Mouse (Mus musculus): ENCODE data around the gene Gm17019. TPM values are rescaled to one million over a fixed set of nuclear protein-coding genes. Genes with fewer than 3 reads are reported as not detected.
"Not testable (repeated sequence)": the region's sequence is repeated elsewhere in the genome, so short reads cannot be mapped to it uniquely, and the experiment has no call there.

Gene Gm17019
- total RNA-seq, 2 experiments from 2014 or later: not detected

DNA sequence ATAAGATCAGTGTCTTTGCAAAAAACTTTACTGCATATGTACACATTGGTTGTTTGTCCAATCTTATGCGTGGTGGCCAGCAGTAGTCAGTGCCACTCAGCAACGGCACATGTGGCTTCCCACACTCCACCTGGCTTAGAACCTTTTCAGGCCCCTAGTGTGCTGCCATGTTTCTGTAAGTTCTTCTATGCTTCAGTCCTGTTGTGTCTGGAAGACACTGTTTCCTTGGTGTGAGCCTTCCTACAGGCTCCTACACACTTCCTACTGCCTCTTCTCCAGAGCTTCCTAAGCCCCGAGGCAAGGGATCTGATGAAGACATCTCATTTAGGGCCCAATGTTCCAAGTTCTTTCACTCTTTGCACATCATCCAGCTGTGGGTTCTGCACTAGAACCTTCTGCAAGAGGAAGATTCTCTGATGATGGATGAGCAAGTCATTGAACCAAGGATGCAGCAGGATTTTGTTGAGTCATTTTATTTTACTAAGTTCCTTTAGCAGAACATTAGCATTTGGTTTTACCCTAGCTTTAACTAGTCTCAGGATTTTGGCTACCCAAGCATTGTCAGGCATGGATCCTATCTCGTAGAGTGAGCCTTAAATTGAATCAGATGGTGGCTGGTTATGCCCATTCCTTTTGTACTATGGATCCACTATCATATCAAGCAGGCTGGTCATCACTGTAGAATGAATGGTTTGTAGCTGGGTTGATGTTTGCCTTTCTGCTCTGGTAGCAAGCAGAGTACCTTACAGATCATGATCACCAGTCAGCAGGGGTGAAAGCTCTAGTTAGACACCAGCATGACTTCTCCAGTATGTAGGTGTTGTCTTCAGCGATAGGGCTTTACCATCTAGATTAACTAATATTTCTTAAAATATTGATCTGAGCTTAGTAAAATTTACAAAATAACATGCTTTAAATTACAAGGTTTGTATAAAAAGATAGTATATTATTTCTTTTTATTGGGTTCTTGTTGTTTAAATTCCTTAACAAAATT lies 27.9 kb downstream of the Gm17019 start:
- intact Hi-C loops (cut with DNase I); DNase-seq (ENCODE audit: low spot score in 2 of 2): not testable (repeated sequence)

DNA sequence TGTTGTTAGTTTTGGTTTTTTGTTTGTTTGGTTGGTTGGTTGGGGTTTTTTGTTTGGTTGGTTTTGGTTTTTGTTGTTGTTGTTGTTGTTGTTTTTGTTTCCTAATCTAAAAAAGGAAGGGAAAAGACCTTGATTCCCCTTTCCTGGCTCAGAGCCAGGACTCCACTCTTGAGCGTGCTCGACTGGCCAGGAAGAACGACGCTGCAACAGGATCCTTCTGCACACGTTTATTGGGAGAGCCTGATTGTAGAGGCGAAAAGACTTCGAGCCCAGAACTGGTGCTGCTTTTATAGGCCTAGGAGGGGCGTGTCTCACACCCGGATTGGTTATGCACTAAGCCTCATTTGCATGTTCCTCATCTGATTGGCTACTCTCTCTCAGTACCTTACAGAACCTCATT lies 34.7 kb downstream of the Gm17019 start:
- DNase-seq (ENCODE audit: low spot score in 2 of 2); intact Hi-C loops (cut with DNase I): not testable (repeated sequence)

GRCm38 (mm10) chr5:14997556-14997955 lies 35.2 kb downstream of the Gm17019 start:
- intact Hi-C loops (cut with DNase I); DNase-seq (ENCODE audit: low spot score in 2 of 2): not testable (repeated sequence)

DNA sequence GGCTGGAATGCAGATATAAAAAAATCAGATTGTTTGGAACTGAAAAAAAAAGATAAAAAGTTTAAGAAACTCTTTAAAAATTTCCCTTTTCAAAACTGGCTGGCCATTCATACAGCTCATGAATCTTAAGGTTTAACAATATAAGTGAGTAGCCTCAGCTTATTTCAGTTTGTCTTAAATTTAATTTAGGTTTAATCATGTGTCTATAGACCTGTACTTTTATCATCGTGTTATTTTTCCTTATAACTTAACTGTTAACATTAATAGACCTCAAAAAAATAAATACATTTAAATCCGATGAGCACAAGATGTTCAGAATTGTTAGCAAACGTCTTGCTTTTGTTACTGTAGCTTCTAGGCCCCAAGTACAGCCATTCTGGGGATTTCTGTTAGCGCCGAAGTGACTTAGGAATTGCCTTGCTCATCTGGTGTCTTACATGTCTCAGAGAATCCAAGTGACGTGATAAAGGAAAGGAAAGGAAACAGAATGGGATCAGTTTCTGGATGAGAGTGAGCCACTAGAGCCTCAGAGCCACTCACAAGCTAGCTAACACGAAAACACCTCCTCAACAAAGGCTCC lies 36.0 kb downstream of the Gm17019 start:
- intact Hi-C loops (cut with DNase I); DNase-seq (ENCODE audit: low spot score in 2 of 2): not testable (repeated sequence)

GRCm38 (mm10) chr5:14994124-14994523 lies 38.7 kb downstream of the Gm17019 start:
- DNase-seq (ENCODE audit: low spot score in 2 of 2); intact Hi-C loops (cut with DNase I): not testable (repeated sequence)

- intact Hi-C loops (cut with DNase I); DNase-seq (ENCODE audit: low spot score in 2 of 2): not testable (repeated sequence)
Observed at GRCm38 (mm10) chr5:14990375-14991158, 42.2 kb downstream of the Gm17019 start.

GRCm38 (mm10) chr5:14986649-14987387 lies 46.0 kb downstream of the Gm17019 start:
- DNase-seq (ENCODE audit: low spot score in 2 of 2); intact Hi-C loops (cut with DNase I): not testable (repeated sequence)

Other genes starting within 250 kb of the Gm17019 start
- gene Gm9758, start 118.1 kb downstream of the Gm17019 start, total RNA-seq (2021): not detected
- not detected for gene Speer4e, start 94.6 kb downstream of the Gm17019 start, total RNA-seq (2021)
- gene Gm10354, start 54.1 kb downstream of the Gm17019 start, total RNA-seq (2021): not detected